Mouse (Mus musculus) bone marrow macrophage, adult 2 months (primary cell): ENCODE measurements around the gene Fxyd5.

ENCODE experiments used
- CTCF ChIP-seq: IDR thresholded peaks from 2 replicates; pipeline ENCODE4 v1.5.1; 2012; ENCODE audit warnings: low read depth, mild to moderate bottlenecking, low read length, moderate library complexity
- POLR2A ChIP-seq: IDR thresholded peaks from 2 replicates; pipeline ENCODE4 v1.6.1; 2012; ENCODE audit warnings: mild to moderate bottlenecking, low read depth, low read length, borderline replicate concordance

- TF ChIP-seq CTCF (no peak), POLR2A (no peak)
Observed at GRCm38 (mm10) chr7:31073546-31073945, 31.3 kb upstream of the Fxyd5 start.
